Mouse (Mus musculus): ENCODE data around the gene Rpl13.

DNA sequence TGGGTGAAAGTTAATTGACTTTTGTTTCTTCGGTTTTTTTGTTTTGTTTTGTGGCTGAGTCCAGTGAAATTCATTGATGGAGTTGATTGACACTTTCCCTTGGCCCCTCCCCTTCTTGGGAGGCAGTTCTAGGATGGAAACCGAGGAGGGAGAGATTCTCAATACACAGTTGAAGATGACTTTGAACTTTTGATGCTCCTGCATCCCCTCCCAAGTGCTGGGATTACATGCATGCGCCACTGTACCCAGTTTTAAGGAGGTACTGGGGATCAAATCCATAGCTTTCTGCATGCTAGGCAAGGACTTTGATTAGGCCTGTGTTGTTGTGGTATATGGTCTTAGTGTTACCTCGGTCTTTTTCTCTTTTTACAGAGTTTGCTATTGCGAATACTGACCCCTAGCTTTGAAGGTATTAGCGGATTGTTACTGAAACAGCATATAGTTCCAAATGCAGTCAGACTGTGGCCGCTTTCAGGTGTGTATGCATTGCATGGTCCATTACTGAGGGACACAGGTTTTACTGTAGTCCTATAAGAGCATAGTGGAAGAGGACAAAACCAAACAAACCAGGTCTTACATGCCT lies 36.0 kb upstream of the Rpl13 start:
- no peak for TF ChIP-seq CTCF (IDR thresholded peaks at IDR 0.05; ENCODE audit: insufficient read depth, low read length)
- no peak for TF ChIP-seq POLR2A (IDR thresholded peaks at IDR 0.05; ENCODE audit: borderline replicate concordance, extremely low read depth, low read depth, low read length)

Measured in lung, adult 2 months (tissue).